Mouse (Mus musculus): ENCODE results near the gene 5830473C10Rik. TPM values are rescaled to one million over a fixed set of nuclear protein-coding genes. Genes with fewer than 3 reads are reported as not detected.

5830473C10Rik gene
- polyA plus RNA-seq (2016; fragmentation: Nextera tagmentation; extraction: Ambion mirVana) = not detected in 2 replicates

DNA sequence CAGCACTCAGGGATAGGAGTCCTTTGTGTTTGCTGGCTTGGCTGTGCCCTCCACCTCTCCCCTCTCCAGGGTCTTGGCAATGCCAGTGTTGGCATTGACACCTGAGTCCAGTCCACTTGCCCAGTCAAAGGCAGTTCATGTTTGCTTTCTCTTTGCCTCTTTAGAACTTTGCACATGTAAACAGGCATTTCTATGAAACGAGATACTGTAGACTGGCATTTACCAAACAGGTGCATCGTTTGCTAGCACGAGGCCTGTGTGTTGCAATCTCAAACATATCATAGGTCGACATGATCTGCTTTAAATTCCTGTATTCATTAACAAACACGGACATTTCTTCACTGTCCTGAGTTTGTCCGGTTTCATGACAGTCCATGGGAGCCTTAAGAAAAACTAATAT is at the start of gene 5830473C10Rik:
Gene 5830473C10Rik (plus strand): TSS at position 365 of the 400 bp plus-strand sequence.
- Histone ChIP-seq H3K27me3 (ENCODE audit: low read depth, poor library complexity, severe bottlenecking) (no peaks in the 10 kb centered on the region), H3K4me1 (no peaks in the 10 kb centered on the region), H3K9me3 (replicated peaks) (no peaks in the 10 kb centered on the region), H3K36me3 (no peaks in the 10 kb centered on the region), H3K4me3 (no peak within 1 kb of the TSS), H3K27ac (no peak within 1 kb of the TSS)
- WGBS = 91% methylated on average over 6 of the region's 6 CpGs
- DNase-seq (ENCODE audit: low spot score) = no peak

DNA sequence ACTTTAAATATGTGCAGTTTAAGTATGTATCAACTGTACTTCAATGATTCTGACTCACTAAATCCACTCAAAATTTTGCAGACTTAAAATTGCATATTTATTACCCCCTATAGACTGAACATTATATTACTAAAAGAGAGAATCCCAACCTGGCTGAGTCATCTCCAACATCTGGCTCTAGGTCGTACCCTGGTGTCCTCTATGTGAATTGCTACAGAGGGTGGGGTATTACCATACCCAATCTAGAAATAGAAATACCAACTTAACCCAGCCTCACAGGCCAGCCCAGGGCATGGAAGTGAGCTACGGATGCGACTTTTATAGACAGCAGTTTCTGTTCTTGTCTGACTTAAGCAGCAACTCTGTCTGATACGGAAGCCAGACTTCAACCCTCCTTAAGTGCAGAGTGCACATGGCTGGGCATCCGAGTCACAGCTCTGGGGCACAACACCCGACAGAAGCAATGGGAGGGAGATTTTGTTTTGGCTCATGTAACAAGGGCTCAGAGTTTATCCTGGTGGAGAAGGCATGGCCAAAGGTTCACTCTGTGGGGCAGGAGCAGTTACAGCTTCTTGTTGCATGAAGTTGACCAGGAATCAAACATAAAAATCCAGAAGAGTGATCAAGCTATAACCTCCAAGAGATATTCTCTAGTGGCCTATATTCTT is 48.5 kb upstream of the 5830473C10Rik start:
- H3K27me3 ChIP-seq (ENCODE audit: low read depth, poor library complexity, severe bottlenecking) = no peaks in the 10 kb centered on the region
- no peak overlapping the region for H3K27ac ChIP-seq
- H3K4me1 ChIP-seq = no peaks in the 10 kb centered on the region
- H3K36me3 ChIP-seq = no peaks in the 10 kb centered on the region
- H3K4me3 ChIP-seq = no peak overlapping the region
- 88% methylated on average over 6 of the region's 6 CpGs for WGBS
- DNase-seq (ENCODE audit: low spot score) = no peak
- H3K9me3 ChIP-seq (replicated peaks) = no peaks in the 10 kb centered on the region

DNA sequence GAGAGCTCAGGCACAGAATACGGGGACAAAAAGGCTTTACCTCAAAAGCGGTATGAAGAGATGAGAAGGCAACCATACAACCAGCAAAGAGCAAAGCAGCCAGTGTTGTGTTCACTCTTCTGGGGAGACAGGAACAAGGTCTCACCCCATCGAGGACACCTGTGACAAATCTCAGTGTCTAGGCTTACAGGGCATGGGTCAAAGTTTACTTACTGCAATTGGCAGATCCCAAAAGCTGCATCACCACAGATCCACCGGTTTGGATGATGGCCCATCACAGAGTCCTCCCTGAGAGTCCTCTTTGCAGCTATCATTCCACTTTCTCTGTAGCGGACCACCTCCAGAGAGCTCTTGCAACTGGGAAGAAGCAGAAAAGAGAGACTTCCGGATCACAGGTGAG is 45.3 kb upstream of the 5830473C10Rik start:
- H3K27ac ChIP-seq = no peak overlapping the region
- DNase-seq (ENCODE audit: low spot score) = no peak
- H3K27me3 ChIP-seq (ENCODE audit: low read depth, poor library complexity, severe bottlenecking) = no peaks in the 10 kb centered on the region
- no peaks in the 10 kb centered on the region for H3K4me1 ChIP-seq
- H3K36me3 ChIP-seq = no peaks in the 10 kb centered on the region
- WGBS = 89% methylated on average over 6 of the region's 6 CpGs
- H3K4me3 ChIP-seq = no peak overlapping the region
- H3K9me3 ChIP-seq (replicated peaks) = no peaks in the 10 kb centered on the region

DNA sequence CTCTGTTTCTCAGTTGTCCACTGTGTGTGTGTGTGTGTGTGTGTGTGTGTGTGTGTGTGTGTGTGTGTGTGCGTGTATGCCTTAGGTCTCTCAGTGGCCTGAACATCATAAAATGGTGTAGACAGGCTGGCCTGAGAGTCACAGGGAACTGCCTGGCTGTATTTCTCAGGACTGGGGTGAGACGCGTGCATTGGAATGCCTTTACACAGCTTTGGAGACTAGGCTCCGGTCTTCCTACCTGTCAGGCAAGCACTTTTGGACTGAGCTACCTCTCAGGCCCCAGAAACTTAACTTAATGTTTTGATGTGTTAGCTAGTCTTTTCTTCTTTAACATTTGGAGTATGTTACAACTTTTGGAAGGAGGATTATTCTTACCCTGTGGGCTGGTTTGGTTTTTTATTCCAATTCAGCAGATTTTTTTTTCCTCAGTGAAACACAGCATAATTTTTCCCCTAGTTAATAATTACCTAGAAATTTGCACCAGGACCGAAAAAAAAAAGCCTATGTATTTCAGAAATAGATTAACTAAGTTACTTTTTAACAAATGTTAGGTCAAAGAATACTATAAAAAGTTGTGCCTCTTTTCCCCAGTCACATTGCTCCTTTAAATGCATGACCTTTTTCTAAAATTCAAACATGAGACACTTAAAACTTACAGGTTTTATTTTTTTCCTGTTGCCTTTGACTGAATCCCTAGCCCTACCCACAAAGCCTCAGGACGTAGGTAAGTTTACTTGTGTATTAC is 42.4 kb upstream of the 5830473C10Rik start, which contains the start of gene Afm:
Gene Afm (plus strand): TSS at position 577 of the 745 bp plus-strand sequence.
- Histone ChIP-seq H3K4me3 (no peak within 1 kb of the TSS), H3K4me1 (no peaks in the 10 kb centered on the region), H3K36me3 (no peaks in the 10 kb centered on the region), H3K27me3 (ENCODE audit: low read depth, poor library complexity, severe bottlenecking) (no peaks in the 10 kb centered on the region), H3K27ac (no peak within 1 kb of the TSS), H3K9me3 (replicated peaks) (no peaks in the 10 kb centered on the region)
- no peak for DNase-seq (ENCODE audit: low spot score)
- 91% methylated on average over 6 of the region's 6 CpGs for WGBS

DNA sequence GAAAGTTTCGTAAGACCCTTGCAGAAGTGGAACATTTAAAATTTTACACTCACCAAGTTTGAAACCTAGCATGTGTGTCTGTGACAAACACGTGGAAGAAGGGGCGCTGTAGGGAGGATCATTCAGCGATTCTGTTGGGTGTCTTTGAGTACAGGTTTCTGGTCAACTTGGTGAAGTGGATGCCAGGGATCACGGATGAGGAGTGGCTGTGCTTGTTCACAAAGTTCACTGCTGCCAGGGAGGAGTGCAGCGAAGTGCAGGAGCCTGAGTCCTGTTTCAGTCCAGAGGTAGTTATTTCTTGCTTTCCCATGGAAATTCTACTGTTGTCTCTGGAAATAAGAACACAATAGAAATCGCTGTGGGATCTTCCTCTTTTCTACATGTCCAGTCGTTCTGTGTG is 9.7 kb upstream of the 5830473C10Rik start:
- WGBS = 88% methylated on average over 8 of the region's 8 CpGs
- Histone ChIP-seq H3K27ac (no peak overlapping the region), H3K9me3 (replicated peaks) (no peaks in the 10 kb centered on the region), H3K4me3 (no peak overlapping the region), H3K27me3 (ENCODE audit: low read depth, poor library complexity, severe bottlenecking) (no peaks in the 10 kb centered on the region), H3K36me3 (no peaks in the 10 kb centered on the region), H3K4me1 (no peaks in the 10 kb centered on the region)
- DNase-seq (ENCODE audit: low spot score) = no peak

DNA sequence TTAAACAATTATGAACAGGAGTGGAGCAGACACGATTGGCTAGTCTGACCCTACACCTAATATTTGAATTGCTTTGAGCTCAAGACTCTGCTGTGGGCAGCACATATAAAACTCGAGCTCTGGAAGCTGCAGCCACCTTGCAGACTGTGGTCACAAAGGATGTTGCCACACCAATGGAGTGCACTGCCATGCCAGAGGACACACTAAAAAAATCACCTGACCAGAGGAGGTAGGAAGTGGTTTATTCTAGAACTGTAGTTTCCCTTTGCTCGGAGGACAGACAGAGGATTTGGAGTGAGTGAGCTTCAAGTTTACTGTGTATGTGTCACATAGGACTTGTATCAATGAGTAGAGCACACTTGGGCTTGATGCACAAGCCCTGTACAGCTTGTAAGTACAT is 4.9 kb upstream of the 5830473C10Rik start:
- no peaks in the 10 kb centered on the region for H3K4me1 ChIP-seq
- no peaks in the 10 kb centered on the region for H3K9me3 ChIP-seq (replicated peaks)
- no peak overlapping the region for H3K4me3 ChIP-seq
- H3K36me3 ChIP-seq = no peaks in the 10 kb centered on the region
- H3K27ac ChIP-seq = no peak overlapping the region
- 84% methylated on average over 3 of the region's 3 CpGs for WGBS
- no peak for DNase-seq (ENCODE audit: low spot score)
- no peaks in the 10 kb centered on the region for H3K27me3 ChIP-seq (ENCODE audit: low read depth, poor library complexity, severe bottlenecking)

DNA sequence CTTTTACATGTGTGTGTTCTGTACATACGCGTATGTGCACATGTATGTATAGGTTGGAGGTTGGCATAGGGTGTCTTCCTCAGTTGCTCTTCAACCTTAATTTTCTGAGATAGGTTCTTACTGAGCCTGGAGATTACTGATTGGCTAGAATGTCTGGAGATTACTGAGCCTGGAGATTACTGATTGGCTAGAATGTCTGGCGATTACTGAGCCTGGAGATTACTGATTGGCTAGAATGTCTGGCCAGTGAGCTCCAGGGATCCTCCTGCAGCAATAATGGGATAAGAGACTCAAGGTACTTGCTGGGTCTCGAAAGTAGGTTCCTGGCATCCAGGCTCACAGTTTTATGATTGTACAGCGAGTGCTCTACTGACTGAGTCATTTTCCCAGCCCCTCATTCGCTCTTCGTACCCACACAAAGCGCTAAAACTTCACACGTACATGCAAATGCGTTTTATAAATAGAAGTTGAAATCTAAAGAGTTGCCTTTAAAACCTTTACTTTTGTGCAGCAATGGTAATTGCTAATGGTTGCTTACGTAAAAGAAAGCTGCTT is 891 bp downstream of the 5830473C10Rik start:
- no peak for DNase-seq (ENCODE audit: low spot score)
- H3K9me3 ChIP-seq (replicated peaks) = no peaks in the 10 kb centered on the region
- no peak overlapping the region for H3K4me3 ChIP-seq
- WGBS = 93% methylated on average over 11 of the region's 11 CpGs
- no peaks in the 10 kb centered on the region for H3K27me3 ChIP-seq (ENCODE audit: low read depth, poor library complexity, severe bottlenecking)
- no peaks in the 10 kb centered on the region for H3K36me3 ChIP-seq
- no peaks in the 10 kb centered on the region for H3K4me1 ChIP-seq
- no peak overlapping the region for H3K27ac ChIP-seq

DNA sequence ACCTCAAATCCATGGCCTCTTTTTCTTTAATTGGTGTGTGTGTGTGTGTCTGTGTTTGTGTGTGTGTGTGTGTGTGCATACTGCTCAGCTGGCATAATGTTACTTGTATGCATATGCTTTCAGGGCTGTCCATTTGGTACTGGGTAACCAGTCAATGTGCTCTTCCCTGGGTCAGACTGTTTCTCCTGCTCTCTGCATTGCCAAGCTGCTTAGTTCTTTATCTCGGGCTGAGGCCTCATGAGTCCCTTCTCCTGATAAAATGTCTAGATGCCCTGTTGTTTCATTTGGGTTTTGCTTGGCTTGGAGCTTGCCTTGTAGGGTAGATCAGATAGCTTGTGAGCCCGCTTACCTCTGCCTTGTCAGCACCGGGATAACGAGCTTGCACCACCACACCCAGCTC is 2.0 kb downstream of the 5830473C10Rik start:
- no peaks in the 10 kb centered on the region for H3K9me3 ChIP-seq (replicated peaks)
- no peak overlapping the region for H3K27ac ChIP-seq
- H3K4me1 ChIP-seq = no peaks in the 10 kb centered on the region
- DNase-seq (ENCODE audit: low spot score) = no peak
- H3K36me3 ChIP-seq = no peaks in the 10 kb centered on the region
- no peak overlapping the region for H3K4me3 ChIP-seq
- H3K27me3 ChIP-seq (ENCODE audit: low read depth, poor library complexity, severe bottlenecking) = no peaks in the 10 kb centered on the region
- 85% methylated on average over 4 of the region's 4 CpGs for WGBS

DNA sequence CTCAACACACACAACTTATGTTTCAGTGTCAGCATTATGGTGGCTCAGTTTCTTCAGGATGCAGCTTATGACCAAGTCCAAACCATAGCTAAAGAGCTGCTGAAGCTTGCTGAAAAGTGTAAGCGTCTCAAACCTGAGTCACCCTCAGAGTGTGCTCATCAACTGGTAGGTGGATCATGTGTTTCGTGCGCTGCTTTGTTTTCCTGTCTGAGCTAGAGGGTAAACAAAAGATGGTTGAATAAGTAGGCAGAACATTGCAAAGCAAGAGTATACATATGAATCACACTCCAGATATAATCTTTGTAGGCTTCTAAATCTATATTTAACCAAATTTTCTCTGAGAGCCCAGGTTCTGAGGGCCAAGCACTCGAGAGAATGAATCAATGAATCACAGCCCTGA is 3.3 kb downstream of the 5830473C10Rik start:
- no peaks in the 10 kb centered on the region for H3K9me3 ChIP-seq (replicated peaks)
- H3K27ac ChIP-seq = no peak overlapping the region
- H3K27me3 ChIP-seq (ENCODE audit: low read depth, poor library complexity, severe bottlenecking) = no peaks in the 10 kb centered on the region
- no peaks in the 10 kb centered on the region for H3K4me1 ChIP-seq
- 88% methylated on average over 4 of the region's 4 CpGs for WGBS
- DNase-seq (ENCODE audit: low spot score) = no peak
- no peaks in the 10 kb centered on the region for H3K36me3 ChIP-seq
- H3K4me3 ChIP-seq = no peak overlapping the region

DNA sequence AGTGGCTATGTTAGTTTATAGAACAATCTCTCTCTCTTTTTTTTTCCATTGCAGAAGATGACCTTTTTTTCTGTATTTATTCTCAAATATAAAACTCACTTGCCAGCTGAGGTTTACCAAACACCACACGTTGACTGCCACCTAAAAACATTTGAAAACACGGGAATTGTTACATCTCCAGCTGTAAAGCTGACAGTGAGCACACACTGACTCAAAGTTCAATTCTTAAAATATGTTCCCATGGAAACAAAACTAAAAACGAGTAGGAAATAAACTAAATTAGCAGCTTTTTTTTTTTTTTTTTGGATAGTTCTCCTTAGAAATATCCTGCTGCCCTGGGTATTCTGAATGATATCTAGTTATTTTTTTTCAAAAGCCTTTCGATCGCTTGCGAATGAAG is 4.3 kb downstream of the 5830473C10Rik start:
- H3K36me3 ChIP-seq = no peaks in the 10 kb centered on the region
- H3K27ac ChIP-seq = no peak overlapping the region
- no peak for DNase-seq (ENCODE audit: low spot score)
- no peaks in the 10 kb centered on the region for H3K4me1 ChIP-seq
- H3K4me3 ChIP-seq = no peak overlapping the region
- 87% methylated on average over 6 of the region's 6 CpGs for WGBS
- no peaks in the 10 kb centered on the region for H3K9me3 ChIP-seq (replicated peaks)
- H3K27me3 ChIP-seq (ENCODE audit: low read depth, poor library complexity, severe bottlenecking) = no peaks in the 10 kb centered on the region

DNA sequence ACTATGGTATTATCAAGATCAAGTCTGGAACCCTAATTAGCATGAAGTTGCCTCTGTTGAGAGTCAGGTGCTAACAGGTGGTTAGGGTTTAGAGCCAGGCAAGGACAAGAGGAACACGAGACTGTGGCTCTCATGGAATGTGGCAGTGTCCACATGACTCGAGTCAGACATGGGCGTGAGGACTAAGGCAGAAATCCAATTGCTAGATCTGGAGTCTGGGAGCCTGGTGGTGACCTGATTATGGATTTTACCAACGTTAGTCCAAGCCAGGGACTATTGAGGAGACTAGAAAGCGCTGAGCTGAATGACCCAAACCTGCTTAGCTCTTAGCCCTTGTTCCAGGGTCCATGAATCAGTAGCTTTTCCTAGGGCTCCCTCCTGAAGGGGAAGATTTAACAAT is 6.9 kb downstream of the 5830473C10Rik start:
- Histone ChIP-seq H3K27me3 (ENCODE audit: low read depth, poor library complexity, severe bottlenecking) (no peaks in the 10 kb centered on the region), H3K36me3 (no peaks in the 10 kb centered on the region), H3K27ac (no peak overlapping the region), H3K9me3 (replicated peaks) (no peaks in the 10 kb centered on the region), H3K4me1 (no peaks in the 10 kb centered on the region), H3K4me3 (no peak overlapping the region)
- DNase-seq (ENCODE audit: low spot score) = no peak
- 83% methylated on average over 5 of the region's 5 CpGs for WGBS

DNA sequence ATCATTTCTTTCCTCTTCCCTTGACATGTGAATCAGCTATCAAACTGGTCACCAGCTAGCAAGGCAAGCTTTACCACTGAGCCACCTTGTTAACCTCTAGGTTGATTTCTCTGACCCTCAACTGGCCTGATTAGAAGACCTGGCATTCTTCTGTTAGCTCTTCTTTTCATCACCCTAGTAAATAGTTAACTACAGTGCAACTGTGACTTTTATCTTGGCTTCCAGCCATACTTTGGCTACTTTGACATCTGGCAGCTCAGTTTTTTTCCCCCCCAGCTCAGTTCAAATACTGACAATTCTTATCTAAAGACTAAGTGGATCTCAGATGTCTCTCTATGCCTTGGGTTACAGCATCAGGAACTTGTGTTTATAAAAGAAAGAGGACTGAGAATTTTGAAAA is 7.4 kb downstream of the 5830473C10Rik start:
- Histone ChIP-seq H3K36me3 (no peaks in the 10 kb centered on the region), H3K9me3 (replicated peaks) (no peaks in the 10 kb centered on the region), H3K27ac (no peak overlapping the region), H3K4me3 (no peak overlapping the region), H3K27me3 (ENCODE audit: low read depth, poor library complexity, severe bottlenecking) (no peaks in the 10 kb centered on the region), H3K4me1 (no peaks in the 10 kb centered on the region)
- DNase-seq (ENCODE audit: low spot score) = no peak

DNA sequence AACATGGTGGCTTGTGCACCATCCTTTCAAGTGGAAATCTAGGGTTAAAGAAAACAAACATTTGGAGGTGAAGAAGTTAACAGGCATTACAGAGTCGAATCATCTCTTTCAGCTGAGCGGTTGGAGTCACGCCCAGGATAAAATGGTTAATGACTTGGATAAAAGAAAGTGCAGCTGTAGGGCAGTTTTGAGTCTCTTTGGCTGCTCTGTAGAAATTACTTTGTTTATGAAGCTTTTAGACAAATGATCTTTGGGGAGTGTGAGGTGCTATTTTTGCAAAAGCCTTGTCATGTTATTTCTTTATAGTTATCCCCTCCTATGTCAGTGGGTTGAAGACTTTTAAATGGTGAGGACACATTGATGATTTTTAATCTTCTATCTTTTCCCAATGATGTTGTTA is 10.3 kb downstream of the 5830473C10Rik start:
- no peaks in the 10 kb centered on the region for H3K4me1 ChIP-seq
- no peak overlapping the region for H3K27ac ChIP-seq
- no peaks in the 10 kb centered on the region for H3K36me3 ChIP-seq
- DNase-seq (ENCODE audit: low spot score) = no peak
- H3K9me3 ChIP-seq (replicated peaks) = no peaks in the 10 kb centered on the region
- H3K27me3 ChIP-seq (ENCODE audit: low read depth, poor library complexity, severe bottlenecking) = no peaks in the 10 kb centered on the region
- no peak overlapping the region for H3K4me3 ChIP-seq
- 75% methylated on average over 3 of the region's 3 CpGs for WGBS
